Mouse (Mus musculus): ENCODE measurements around the gene Gpa33. TPM values are rescaled to one million over a fixed set of nuclear protein-coding genes. Genes with fewer than 3 reads are reported as not detected.
"Not testable (repeated sequence)": the region's sequence is repeated elsewhere in the genome, so short reads cannot be mapped to it uniquely, and the experiment has no call there.

Gene Gpa33
- polyA plus RNA-seq, 1 experiment from 2014 or later = 0.12 TPM

DNA sequence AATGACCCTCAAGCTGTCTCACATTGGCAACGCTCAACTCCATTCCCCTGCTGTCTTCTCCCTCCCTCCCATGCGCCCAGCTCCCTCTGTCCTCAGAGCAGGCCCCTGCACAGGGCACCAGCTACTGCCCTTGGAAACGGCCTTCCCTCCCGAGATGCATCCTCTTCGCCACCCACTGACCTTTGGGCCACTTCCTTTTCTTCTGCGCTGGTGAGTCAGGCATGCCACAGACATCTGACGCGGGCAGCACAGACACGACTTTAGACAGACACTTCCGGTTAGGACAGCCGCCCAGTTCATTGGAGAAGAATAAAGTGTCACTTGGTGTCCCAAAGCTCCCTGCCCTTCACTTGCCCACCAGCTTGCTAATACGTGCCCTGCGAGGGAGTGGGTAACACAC, 8.1 kb downstream of the Gpa33 start:
- ATAC-seq (peak; percentile 85), DNase-seq (ENCODE audit: low spot score) (peak; percentile 69)
- no peak overlapping the region; the same call in 1 of the 2 replicates for H3K27ac ChIP-seq (ENCODE audit: low read length)
- no peaks in the 10 kb centered on the region for H3K36me3 ChIP-seq (ENCODE audit: insufficient read depth, low read length)
- no peak overlapping the region for H3K4me3 ChIP-seq (ENCODE audit: low read depth, low read length)
- H3K9me3 ChIP-seq (ENCODE audit: low read length) = no peaks in the 10 kb centered on the region
- H3K9ac ChIP-seq (replicated peaks; ENCODE audit: low read depth) = no peak overlapping the region
- WGBS = 43% methylated on average over 13 of the region's 13 CpGs
- TF ChIP-seq CTCF (IDR thresholded peaks at IDR 0.05) (no peak), EP300 (IDR thresholded peaks at IDR 0.05) (peak; percentile 57; the same call in 1 of the 2 replicates)
- no peaks in the 10 kb centered on the region for H3K4me1 ChIP-seq (ENCODE audit: insufficient read depth, low read depth, low read length)
- no peaks in the 10 kb centered on the region for H3K27me3 ChIP-seq (replicated peaks; ENCODE audit: insufficient read depth, low read length)
- H3K4me2 ChIP-seq (replicated peaks; ENCODE audit: low read depth, low read length) = no peak overlapping the region

GRCm38 (mm10) chr1:166139113-166139512, 9.1 kb downstream of the Gpa33 start:
- no peak overlapping the region for H3K4me2 ChIP-seq (replicated peaks; ENCODE audit: low read depth, low read length)
- H3K27me3 ChIP-seq (replicated peaks; ENCODE audit: insufficient read depth, low read length) = no peaks in the 10 kb centered on the region
- WGBS = 74% methylated on average over 3 of the region's 3 CpGs
- ATAC-seq (no peak), DNase-seq (ENCODE audit: low spot score) (no peak)
- H3K36me3 ChIP-seq (ENCODE audit: insufficient read depth, low read length) = no peaks in the 10 kb centered on the region
- H3K4me1 ChIP-seq (ENCODE audit: insufficient read depth, low read depth, low read length) = no peaks in the 10 kb centered on the region
- no peak overlapping the region for H3K4me3 ChIP-seq (ENCODE audit: low read depth, low read length)
- H3K27ac ChIP-seq (ENCODE audit: low read length) = no peak overlapping the region
- no peak for TF ChIP-seq CTCF (IDR thresholded peaks at IDR 0.05)
- no peak for TF ChIP-seq EP300 (IDR thresholded peaks at IDR 0.05)
- H3K9me3 ChIP-seq (ENCODE audit: low read length) = no peaks in the 10 kb centered on the region
- no peak overlapping the region for H3K9ac ChIP-seq (replicated peaks; ENCODE audit: low read depth)

DNA sequence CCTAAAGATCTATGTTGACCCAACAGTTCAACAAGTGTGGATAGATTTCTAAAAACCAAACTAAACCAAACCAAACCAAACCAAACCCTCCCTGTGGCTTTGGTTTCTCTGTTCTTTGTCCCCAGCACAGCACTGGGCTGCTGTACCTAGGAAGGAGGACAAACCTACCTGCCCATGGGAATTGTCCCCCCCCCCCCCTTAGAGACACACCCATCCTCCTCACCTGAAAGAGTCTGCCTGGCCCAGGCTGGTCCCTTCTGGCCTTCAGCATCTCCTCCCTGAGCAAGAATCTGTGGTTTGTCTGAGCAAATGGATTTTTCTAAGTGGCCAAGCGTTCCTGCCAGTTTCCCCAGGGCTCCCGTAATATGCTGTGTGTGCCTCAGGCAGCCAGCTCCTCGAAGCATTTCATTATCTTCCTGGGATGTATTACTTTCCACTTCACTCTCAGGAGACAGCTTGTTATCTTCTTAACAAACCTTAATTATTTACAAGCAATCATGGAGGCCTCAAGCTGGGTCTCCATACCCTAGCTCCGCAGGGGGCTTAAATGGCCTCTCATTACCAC, 9.7 kb downstream of the Gpa33 start:
- H3K36me3 ChIP-seq (ENCODE audit: insufficient read depth, low read length) = no peaks in the 10 kb centered on the region
- 64% methylated on average over 4 of the region's 4 CpGs for WGBS
- no peak overlapping the region for H3K4me3 ChIP-seq (ENCODE audit: low read depth, low read length)
- DNase-seq (ENCODE audit: low spot score) = no peak
- TF ChIP-seq EP300 (IDR thresholded peaks at IDR 0.05) (no peak), CTCF (IDR thresholded peaks at IDR 0.05) (no peak)
- no peak for ATAC-seq
- no peak overlapping the region for H3K4me2 ChIP-seq (replicated peaks; ENCODE audit: low read depth, low read length)
- no peaks in the 10 kb centered on the region for H3K27me3 ChIP-seq (replicated peaks; ENCODE audit: insufficient read depth, low read length)
- H3K9ac ChIP-seq (replicated peaks; ENCODE audit: low read depth) = no peak overlapping the region
- H3K9me3 ChIP-seq (ENCODE audit: low read length) = no peaks in the 10 kb centered on the region
- H3K4me1 ChIP-seq (ENCODE audit: insufficient read depth, low read depth, low read length) = no peaks in the 10 kb centered on the region
- H3K27ac ChIP-seq (ENCODE audit: low read length) = no peak overlapping the region

DNA sequence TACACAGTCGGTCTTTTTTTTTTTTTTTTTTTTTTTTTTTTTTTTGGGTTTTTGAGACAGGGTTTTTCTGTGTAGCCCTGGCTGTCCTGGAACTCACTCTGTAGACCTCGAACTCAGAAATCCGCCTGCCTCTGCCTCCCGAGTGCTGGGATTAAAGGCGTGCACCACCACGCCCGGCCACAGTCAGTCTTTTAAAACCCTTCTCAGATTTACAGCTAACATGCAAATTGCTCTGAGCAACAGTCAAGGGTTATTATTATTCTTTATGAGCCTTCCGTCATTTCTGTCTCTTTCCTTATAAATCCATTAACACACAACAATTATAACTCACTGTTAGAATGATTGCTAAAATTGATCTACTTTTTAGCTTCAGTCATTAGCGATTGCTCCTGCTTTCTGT, 11.8 kb downstream of the Gpa33 start:
- not testable (repeated sequence) for H3K4me1 ChIP-seq (ENCODE audit: insufficient read depth, low read depth, low read length); H3K27ac ChIP-seq (ENCODE audit: low read length); H3K27me3 ChIP-seq (replicated peaks; ENCODE audit: insufficient read depth, low read length); H3K36me3 ChIP-seq (ENCODE audit: insufficient read depth, low read length); H3K4me2 ChIP-seq (replicated peaks; ENCODE audit: low read depth, low read length); H3K4me3 ChIP-seq (ENCODE audit: low read depth, low read length); H3K9ac ChIP-seq (replicated peaks; ENCODE audit: low read depth); DNase-seq (ENCODE audit: low spot score); ATAC-seq; H3K9me3 ChIP-seq (ENCODE audit: low read length)
- WGBS = 95% methylated on average over 9 of the region's 9 CpGs

GRCm38 (mm10) chr1:166142369-166142768, 12.3 kb downstream of the Gpa33 start:
- ATAC-seq (no peak), DNase-seq (ENCODE audit: low spot score) (no peak)
- H3K9ac ChIP-seq (replicated peaks; ENCODE audit: low read depth) = no peak overlapping the region
- H3K27me3 ChIP-seq (replicated peaks; ENCODE audit: insufficient read depth, low read length) = no peaks in the 10 kb centered on the region
- H3K27ac ChIP-seq (ENCODE audit: low read length) = no peak overlapping the region
- H3K4me1 ChIP-seq (ENCODE audit: insufficient read depth, low read depth, low read length) = no peaks in the 10 kb centered on the region
- H3K4me2 ChIP-seq (replicated peaks; ENCODE audit: low read depth, low read length) = no peak overlapping the region
- no peaks in the 10 kb centered on the region for H3K9me3 ChIP-seq (ENCODE audit: low read length)
- 57% methylated on average over 6 of the region's 6 CpGs for WGBS
- no peak overlapping the region for H3K4me3 ChIP-seq (ENCODE audit: low read depth, low read length)
- no peaks in the 10 kb centered on the region for H3K36me3 ChIP-seq (ENCODE audit: insufficient read depth, low read length)
- TF ChIP-seq EP300 (IDR thresholded peaks at IDR 0.05) (no peak), CTCF (IDR thresholded peaks at IDR 0.05) (no peak)

DNA sequence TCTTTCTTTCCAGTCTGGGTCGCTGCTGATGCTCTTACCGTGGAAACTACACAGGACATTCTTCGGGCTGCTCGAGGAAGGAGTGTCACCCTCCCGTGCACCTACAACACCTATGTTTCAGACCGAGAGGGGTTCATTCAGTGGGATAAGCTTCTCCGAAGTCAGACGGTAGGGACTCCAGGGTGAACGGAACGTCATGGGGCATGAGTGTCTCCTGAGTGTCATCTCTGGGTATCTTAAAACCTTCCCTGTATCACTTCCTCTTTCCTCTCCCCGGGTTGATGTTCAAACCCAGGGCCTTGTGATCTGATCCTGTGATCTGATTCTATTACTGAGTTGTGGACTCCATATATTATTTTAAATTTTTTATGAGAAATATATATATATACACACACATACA, 16.6 kb downstream of the Gpa33 start:
- no peak overlapping the region for H3K9ac ChIP-seq (replicated peaks; ENCODE audit: low read depth)
- no peaks in the 10 kb centered on the region for H3K36me3 ChIP-seq (ENCODE audit: insufficient read depth, low read length)
- ATAC-seq (no peak), DNase-seq (ENCODE audit: low spot score) (no peak)
- TF ChIP-seq CTCF (IDR thresholded peaks at IDR 0.05) = no peak
- no peak overlapping the region for H3K27ac ChIP-seq (ENCODE audit: low read length)
- WGBS = 83% methylated on average over 11 of the region's 11 CpGs
- H3K27me3 ChIP-seq (replicated peaks; ENCODE audit: insufficient read depth, low read length) = no peaks in the 10 kb centered on the region
- H3K4me1 ChIP-seq (ENCODE audit: insufficient read depth, low read depth, low read length) = no peaks in the 10 kb centered on the region
- H3K4me2 ChIP-seq (replicated peaks; ENCODE audit: low read depth, low read length) = no peak overlapping the region
- H3K9me3 ChIP-seq (ENCODE audit: low read length) = no peaks in the 10 kb centered on the region
- no peak overlapping the region for H3K4me3 ChIP-seq (ENCODE audit: low read depth, low read length)

DNA sequence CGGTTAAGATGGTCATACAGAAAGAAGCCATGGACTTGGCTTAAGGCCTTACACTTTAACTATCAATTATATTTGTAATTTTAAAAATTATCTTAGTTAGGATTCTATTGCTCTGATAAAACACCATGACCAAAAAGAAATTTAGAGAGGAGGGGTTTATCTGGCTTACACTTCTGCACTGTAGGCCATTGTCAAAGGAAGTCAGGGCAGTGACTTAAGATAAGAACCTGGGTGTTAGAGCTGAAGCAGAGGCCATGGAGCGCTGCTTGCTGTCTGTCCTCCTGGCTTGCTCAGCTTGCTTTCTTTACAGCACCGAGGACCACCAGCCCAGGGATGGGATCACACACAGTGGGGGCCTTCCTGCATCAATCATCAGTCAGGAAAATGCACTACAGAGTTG, 17.6 kb downstream of the Gpa33 start:
- no peak overlapping the region for H3K4me3 ChIP-seq (ENCODE audit: low read depth, low read length)
- ATAC-seq (no peak), DNase-seq (ENCODE audit: low spot score) (no peak)
- 65% methylated on average over 3 of the region's 3 CpGs for WGBS
- H3K9ac ChIP-seq (replicated peaks; ENCODE audit: low read depth) = no peak overlapping the region
- H3K36me3 ChIP-seq (ENCODE audit: insufficient read depth, low read length) = no peaks in the 10 kb centered on the region
- no peak overlapping the region for H3K4me2 ChIP-seq (replicated peaks; ENCODE audit: low read depth, low read length)
- H3K4me1 ChIP-seq (ENCODE audit: insufficient read depth, low read depth, low read length) = no peaks in the 10 kb centered on the region
- no peaks in the 10 kb centered on the region for H3K9me3 ChIP-seq (ENCODE audit: low read length)
- H3K27ac ChIP-seq (ENCODE audit: low read length) = no peak overlapping the region
- no peak for TF ChIP-seq CTCF (IDR thresholded peaks at IDR 0.05)
- no peaks in the 10 kb centered on the region for H3K27me3 ChIP-seq (replicated peaks; ENCODE audit: insufficient read depth, low read length)
